Mouse (Mus musculus) embryonic fibroblast, embryonic 13.5 days (primary cell): ENCODE measurements around the gene Frmd4b.

ENCODE experiments used
- CTCF ChIP-seq: IDR thresholded peaks from 2 replicates; pipeline ENCODE4 v1.5.1; 2011; ENCODE audit warnings: mild to moderate bottlenecking, control low read depth, low read length, moderate library complexity, borderline replicate concordance; ENCODE audit not compliant: insufficient read depth
- POLR2A ChIP-seq: IDR thresholded peaks from 2 replicates; pipeline ENCODE4 v1.6.1; 2011; ENCODE audit warnings: low read depth, mild to moderate bottlenecking, control low read depth, low read length, moderate library complexity

GRCm38 (mm10) chr6:97262229-97262628 lies 355.1 kb downstream of the Frmd4b start:
- TF ChIP-seq CTCF (no peak), POLR2A (no peak)
